Mouse (Mus musculus) MEL (cell line): Measurements from ENCODE around the gene Brwd1.

Experiments used
- CTCF ChIP-seq, 3 experiments: IDR thresholded peaks in 2 of 3; conservative IDR thresholded peaks in 1 of 3; 2 replicates each; pipeline ENCODE4 v1.5.1; 2011 to 2012; ENCODE audit warnings: low read length in 3 of 3, low read depth in 2 of 3, mild to moderate bottlenecking in 2 of 3, improper control_type of control experiment in 1 of 3, inconsistent platforms in 1 of 3, mixed read lengths in 1 of 3, moderate library complexity in 1 of 3; ENCODE audit not compliant: control insufficient read depth in 1 of 3, insufficient read depth in 1 of 3, poor library complexity in 1 of 3, severe bottlenecking in 1 of 3
- MAX ChIP-seq: IDR thresholded peaks from 2 replicates; pipeline ENCODE4 v1.6.1; 2011; ENCODE audit warnings: low read length, improper control_type of control experiment
- ZC3H11A ChIP-seq: IDR thresholded peaks from 2 replicates; pipeline ENCODE4 v1.6.1; 2012; ENCODE audit warnings: low read depth, mild to moderate bottlenecking, inconsistent platforms, low read length, improper control_type of control experiment

DNA sequence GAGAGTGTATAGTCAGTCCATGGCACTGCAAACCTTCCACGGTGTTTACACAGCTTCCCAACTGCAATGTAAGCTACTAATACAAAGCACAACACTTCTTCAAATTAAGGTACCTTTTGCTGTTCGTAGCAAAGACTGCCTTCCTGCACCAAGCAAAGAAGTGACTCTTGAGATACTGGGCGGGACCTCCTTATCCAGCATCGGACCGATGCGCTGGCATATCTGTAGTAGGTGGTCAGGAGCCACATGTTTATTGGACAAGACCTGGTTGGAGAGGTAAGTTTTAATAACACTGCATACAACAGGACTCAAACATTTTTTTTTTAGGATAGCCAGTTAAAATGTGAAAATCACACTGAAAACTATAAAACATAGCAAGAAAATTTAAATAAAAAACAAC lies 14.0 kb downstream of the Brwd1 start:
- no peak for TF ChIP-seq ZC3H11A
- TF ChIP-seq CTCF (IDR thresholded peaks at IDR 0.05 in 2 of 3, conservative IDR thresholded peaks at IDR 0.05 in 1 of 3; ENCODE audit: control insufficient read depth in 1 of 3, insufficient read depth in 1 of 3, low read depth in 2 of 3, low read length in 3 of 3, poor library complexity in 1 of 3, severe bottlenecking in 1 of 3): no peak
- TF ChIP-seq MAX: no peak
